Mouse (Mus musculus) frontal cortex, adult 2 months (tissue): ENCODE measurements at regions not wholly inside any gene's neighbourhood (a gene's known extent, or its start where the extent isn't known, plus 50 kb on each side); places are given as distances from the start of the nearest gene placed in this dataset.

Experiments
- DNase-seq, 2 experiments: peaks; one replicate each; pipeline ENCODE4 v3.0.0; 2022; ENCODE audit warnings: low spot score in 1 of 2; ENCODE audit errors: extremely low spot score in 1 of 2

- DNase-seq = peak; percentile 12 to 32
These were observed 116.8 kb downstream of the Faxc start for GRCm38 (mm10) chr4:22047730-22048455.

- peak in 1 of 2 experiments; percentile 33 for DNase-seq
These were observed 135.8 kb downstream of the Faxc start for GRCm38 (mm10) chr4:22066785-22067433.

- DNase-seq = no peak
These were observed 136.7 kb downstream of the Faxc start for GRCm38 (mm10) chr4:22067678-22068299.

GRCm38 (mm10) chr4:22088209-22088787, 157.2 kb downstream of the Faxc start:
- DNase-seq = no peak

GRCm38 (mm10) chr4:22089637-22090041, 158.5 kb downstream of the Faxc start:
- no peak for DNase-seq

- peak in 1 of 2 experiments; percentile 48 for DNase-seq
These were observed 159.4 kb downstream of the Faxc start for GRCm38 (mm10) chr4:22090536-22090935.

- no peak for DNase-seq
These were observed 161.4 kb downstream of the Faxc start for GRCm38 (mm10) chr4:22092551-22092950.

- DNase-seq = no peak
These were observed 164.3 kb downstream of the Faxc start for GRCm38 (mm10) chr4:22095257-22096031.

- DNase-seq = no peak
These were observed 167.5 kb downstream of the Faxc start for GRCm38 (mm10) chr4:22098605-22099004.

- no peak for DNase-seq
These were observed 171.3 kb downstream of the Faxc start for GRCm38 (mm10) chr4:22102478-22102877.

GRCm38 (mm10) chr4:22103001-22103587, 172.0 kb downstream of the Faxc start:
- no peak for DNase-seq

- DNase-seq = no peak
These were observed 175.8 kb downstream of the Faxc start for GRCm38 (mm10) chr4:22106883-22107282.

- DNase-seq = no peak
These were observed 178.3 kb downstream of the Faxc start for GRCm38 (mm10) chr4:22109410-22109809.

- no peak for DNase-seq
These were observed 179.3 kb downstream of the Faxc start for GRCm38 (mm10) chr4:22110400-22110799.

- DNase-seq = no peak
These were observed 181.1 kb downstream of the Faxc start for GRCm38 (mm10) chr4:22112209-22112608.

GRCm38 (mm10) chr4:22114451-22114850, 183.3 kb downstream of the Faxc start:
- no peak for DNase-seq

- DNase-seq = no peak
These were observed 188.7 kb downstream of the Faxc start for GRCm38 (mm10) chr4:22119877-22120276.

- DNase-seq = no peak
These were observed 189.8 kb downstream of the Faxc start for GRCm38 (mm10) chr4:22120953-22121352.

- no peak for DNase-seq
These were observed 190.3 kb downstream of the Faxc start for GRCm38 (mm10) chr4:22121397-22121796.

- DNase-seq = no peak
These were observed 193.7 kb downstream of the Faxc start for GRCm38 (mm10) chr4:22124836-22125235.
